Mouse (Mus musculus) CH12.LX (cell line): ENCODE data around the gene Spin2-ps6. TPM values are rescaled to one million over a fixed set of nuclear protein-coding genes. Genes with fewer than 3 reads are reported as not detected.
"Not testable (repeated sequence)": the region's sequence is repeated elsewhere in the genome, so short reads cannot be mapped to it uniquely, and the experiment has no call there.

Experiments used
- DNase-seq: peaks from one replicate; pipeline ENCODE4 v3.0.0-alpha.2; 2013; ENCODE audit errors: extremely low read depth
- H3K27ac ChIP-seq: 2 replicates; pipeline ENCODE4 v1.5.1; 2012; ENCODE audit warnings: low read depth, mild to moderate bottlenecking, control low read depth, moderate library complexity; ENCODE audit not compliant: insufficient read depth
- H3K27me3 ChIP-seq: replicated peaks from 2 replicates; pipeline ENCODE3; 2012; ENCODE audit warnings: inconsistent platforms
- H3K36me3 ChIP-seq, 2 experiments: replicated peaks in 1 of 2; 2 replicates each; pipeline versions ENCODE3 to v1.6.1; 2012; ENCODE audit warnings: inconsistent platforms in 1 of 2, low read length in 1 of 2, mild to moderate bottlenecking in 1 of 2, mixed read lengths in 1 of 2, moderate library complexity in 1 of 2; ENCODE audit not compliant: control insufficient read depth in 1 of 2, insufficient read depth in 1 of 2
- H3K4me1 ChIP-seq, 2 experiments: 2 replicates each; pipeline ENCODE4 v1.6.1; 2012; ENCODE audit warnings: inconsistent platforms in 1 of 2, moderate library complexity in 1 of 2; ENCODE audit not compliant: insufficient read depth in 2 of 2, control insufficient read depth in 1 of 2
- H3K4me2 ChIP-seq: 2 replicates; pipeline ENCODE4 v1.6.1; 2012; ENCODE audit warnings: low read depth, mild to moderate bottlenecking, control low read depth; ENCODE audit not compliant: poor library complexity, insufficient read depth, severe bottlenecking
- H3K4me3 ChIP-seq, 3 experiments: fragments of 150-350 bp in 1 of 3; sonication (generic) in 1 of 3; replicated peaks in 1 of 3; 2 replicates each; pipeline versions ENCODE3 to v1.5.1; 2011 to 2012; ENCODE audit warnings: low read depth in 2 of 3, low read length in 2 of 3, mild to moderate bottlenecking in 2 of 3, moderate library complexity in 2 of 3, control low read depth in 1 of 3, improper control_type of control experiment in 1 of 3, inconsistent platforms in 1 of 3, mixed read lengths in 1 of 3; ENCODE audit not compliant: poor library complexity in 1 of 3
- H3K79me2 ChIP-seq: replicated peaks from 2 replicates; pipeline ENCODE4 v1.6.1; 2012; ENCODE audit warnings: mild to moderate bottlenecking, moderate library complexity; ENCODE audit not compliant: control insufficient read depth, poor library complexity, insufficient read depth, severe bottlenecking; ENCODE audit errors: extremely low read depth
- H3K9ac ChIP-seq: 2 replicates; pipeline ENCODE4 v1.6.1; 2012; ENCODE audit warnings: low read depth, mild to moderate bottlenecking, control low read depth, moderate library complexity; ENCODE audit not compliant: insufficient read depth
- H3K9me3 ChIP-seq: replicated peaks from 2 replicates; pipeline ENCODE3; 2012; ENCODE audit warnings: low read length, inconsistent platforms, mixed read lengths
- dilution Hi-C: fragments of 300-500 bp; cut with MboI; formaldehyde crosslinking; loops from 2 replicates; pipeline ENCODE4 v1.14.3; 2020; ENCODE audit warnings: low sequenced_read_pairs; ENCODE audit not compliant: extremely low pct_unique_long_range_greater_than_20kb, extremely low pct_ligation_motif_present
- in situ Hi-C: fragments of 300-500 bp; cut with MboI; formaldehyde crosslinking; loops from 3 replicates; pipeline ENCODE4 v1.14.3; 2019; ENCODE audit warnings: low sequenced_read_pairs, low pct_ligation_motif_present, low pct_unique_long_range_greater_than_20kb, mixed read lengths
- polyA plus RNA-seq: library from polyadenylated mRNA; unstranded; fragments of >175 nt; gene quantifications from 2 replicates; pipeline ENCODE4 v1.2.1, GENCODE M21; 2012; ENCODE audit warnings: low read depth; ENCODE audit not compliant: insufficient read length
- total RNA-seq, 2 experiments: library from RNA; depleted of rRNA; stranded (reverse); fragments of 300-350 nt in 1 of 2; fragments of >200 nt in 1 of 2; gene quantifications; 2 replicates each; pipeline ENCODE4 v1.2.3; 2012 to 2014

The Spin2-ps6 gene
- total RNA-seq (2012; rRNA removed) (not detected in 2 replicates), total RNA-seq (2014; rRNA removed) (not detected in 2 replicates), polyA plus RNA-seq (not detected in 2 replicates)

DNA sequence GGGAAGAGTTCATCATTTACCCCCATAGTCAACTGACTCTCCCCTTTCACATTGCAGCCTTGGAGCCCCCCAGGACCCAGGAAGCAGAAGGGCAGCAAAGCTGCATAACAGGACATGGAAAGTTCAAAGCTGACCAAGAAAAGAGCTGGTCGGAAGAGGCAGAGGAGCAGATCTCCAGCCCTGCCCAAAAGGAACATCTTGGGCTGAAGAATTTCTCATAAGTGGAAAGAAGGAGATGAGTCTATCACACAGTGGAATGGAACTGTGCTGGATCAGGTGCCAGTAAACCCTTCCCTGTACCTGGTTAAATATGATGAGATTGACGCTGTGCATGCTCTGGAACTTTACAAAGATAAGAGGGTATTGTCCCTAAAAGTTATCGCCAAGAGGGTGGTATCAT is at the start of gene Spin2-ps6:
Gene Spin2-ps6, plus strand, starts transcription at position 301 of the 400 bp plus-strand sequence.
- H3K4me2 ChIP-seq, H3K4me1 ChIP-seq, H3K36me3 ChIP-seq, dilution Hi-C loops, H3K79me2 ChIP-seq, H3K27me3 ChIP-seq, DNase-seq, H3K4me3 ChIP-seq, H3K9me3 ChIP-seq, H3K27ac ChIP-seq, in situ Hi-C loops, H3K9ac ChIP-seq: not testable (repeated sequence)

Other genes starting within 250 kb of the Spin2-ps6 start
- gene Btbd35f12, start 78.5 kb downstream of the Spin2-ps6 start, total RNA-seq (2012; rRNA removed) = not detected in 2 replicates
- not detected in 2 replicates for gene Btbd35f12, start 78.5 kb downstream of the Spin2-ps6 start, total RNA-seq (2014; rRNA removed)
- not detected in 2 replicates for gene Btbd35f12, start 78.5 kb downstream of the Spin2-ps6 start, polyA plus RNA-seq